Mouse (Mus musculus) kidney, embryonic 16.5 days (tissue): Measurements from ENCODE around the gene Eif2ak2. TPM values are rescaled to one million over a fixed set of nuclear protein-coding genes. Genes with fewer than 3 reads are reported as not detected.
A peak's percentile ranks its signal among the peaks of the same experiment; 100 is the strongest.

ENCODE experiments used
- ATAC-seq: fragments of 200-750 bp; cut with Nextera tagmentation; 2 replicates; pipeline ENCODE4 v1.8.0; 2017; ENCODE audit warnings: moderate TSS enrichment; ENCODE audit not compliant: low FRiP score, low TSS enrichment
- H3K27ac ChIP-seq: fragments of 300-500 bp; sonication (generic); 2 replicates; pipeline ENCODE4 v1.5.1; 2014; ENCODE audit warnings: low read length
- H3K27me3 ChIP-seq: fragments of 300-500 bp; sonication (generic); 2 replicates; pipeline ENCODE4 v1.6.1; 2014; ENCODE audit warnings: low read length, control low read depth, mixed read lengths; ENCODE audit not compliant: insufficient read depth
- H3K36me3 ChIP-seq: fragments of 300-500 bp; sonication (generic); 2 replicates; pipeline ENCODE4 v1.6.1; 2014; ENCODE audit warnings: low read length, control low read depth, mixed read lengths; ENCODE audit not compliant: insufficient read depth
- H3K4me1 ChIP-seq: fragments of 300-500 bp; sonication (generic); 2 replicates; pipeline ENCODE4 v1.6.1; 2014; ENCODE audit warnings: low read length, control low read depth, mixed read lengths; ENCODE audit not compliant: insufficient read depth
- H3K4me2 ChIP-seq: fragments of 300-500 bp; sonication (generic); replicated peaks from 2 replicates; pipeline ENCODE4 v1.6.1; 2014; ENCODE audit warnings: low read depth, low read length
- H3K4me3 ChIP-seq: fragments of 300-500 bp; sonication (generic); 2 replicates; pipeline ENCODE4 v1.5.1; 2014; ENCODE audit warnings: mild to moderate bottlenecking, low read length
- H3K9ac ChIP-seq: fragments of 300-500 bp; sonication (generic); replicated peaks from 2 replicates; pipeline ENCODE4 v1.6.1; 2014; ENCODE audit warnings: low read length
- H3K9me3 ChIP-seq: fragments of 300-500 bp; sonication (generic); 2 replicates; pipeline ENCODE4 v1.6.1; 2016; ENCODE audit warnings: low read length, control low read depth
- WGBS: fragments of 180-500 bp; shearing (Covaris S2); extraction: QIAGEN DNeasy Blood & Tissue Kit; methylation state at CpG from one replicate; pipeline ENCODE4 v1.1.7; 2014; 5-methylcytosine and 5-hydroxymethylcytosine counted together
- polyA plus RNA-seq: library from polyadenylated mRNA; unstranded; fragments of >200 nt; fragmentation: Nextera tagmentation; extraction: Ambion mirVana; gene quantifications from 2 replicates; pipeline ENCODE4 v1.2.1, GENCODE M21; 2015

The Eif2ak2 gene
- polyA plus RNA-seq, 1 experiment from 2014 or later, result 8.8 TPM

DNA sequence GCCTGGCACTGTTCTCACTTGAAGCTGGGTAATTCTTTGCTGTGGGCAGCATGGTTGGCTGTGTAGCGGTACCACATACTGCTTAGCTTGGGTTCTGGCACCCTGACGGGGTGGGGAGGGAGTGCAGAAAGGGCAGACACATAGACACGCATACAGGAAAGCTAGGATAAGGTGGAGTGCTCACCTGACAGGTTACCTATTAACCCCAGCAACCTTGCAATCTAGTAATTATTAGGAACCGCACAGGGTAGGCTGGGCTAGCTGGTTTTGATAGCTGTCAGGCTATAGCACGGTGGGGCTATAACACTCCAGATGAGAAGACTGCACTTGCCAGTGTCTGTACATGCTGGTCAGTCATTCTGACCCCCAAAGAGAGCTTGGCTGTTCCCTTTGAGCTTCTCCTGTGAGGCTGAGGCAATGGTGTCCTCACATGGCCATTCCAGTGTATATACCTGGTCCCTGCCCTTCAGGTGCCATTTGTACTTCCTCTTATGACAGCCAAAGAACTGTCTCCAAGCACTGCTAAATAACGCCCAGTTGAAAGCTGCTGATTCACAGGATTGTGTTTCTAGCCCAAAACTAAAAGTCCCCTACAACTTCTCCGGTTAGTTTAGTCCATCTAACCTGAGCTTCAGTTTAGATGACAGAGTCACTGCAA lies 40.0 kb downstream of the Eif2ak2 start:
- no peak overlapping the region for H3K27ac ChIP-seq
- no peak overlapping the region for H3K4me2 ChIP-seq
- no peaks in the 10 kb centered on the region for H3K9me3 ChIP-seq
- H3K4me3 ChIP-seq, result no peak overlapping the region
- peaks cover 54% of the 10 kb centered on the region for H3K36me3 ChIP-seq
- no peak overlapping the region for H3K9ac ChIP-seq
- 88% methylated on average over 7 of the region's 7 CpGs for WGBS
- H3K27me3 ChIP-seq, result no peaks in the 10 kb centered on the region
- H3K4me1 ChIP-seq, result no peaks in the 10 kb centered on the region
- 0 out of 2 replicates have a peak, but pooled peaks have one; percentile 46 for ATAC-seq

- H3K36me3 ChIP-seq, result peaks cover 15% of the 10 kb centered on the region
- no peak for ATAC-seq
Measured at GRCm38 (mm10) chr17:78836056-78836455, 46.3 kb downstream of the Eif2ak2 start.

GRCm38 (mm10) chr17:78834856-78835835 lies 47.2 kb downstream of the Eif2ak2 start, which contains the start of the genes Heatr5b and Gpatch11:
Gene Heatr5b, minus strand, starts transcription at chr17:78835364.
Gene Gpatch11, plus strand, starts transcription at chr17:78835567.
- peak; percentile 99 for ATAC-seq
- peak within 1 kb of the TSS; percentile 88 for H3K4me2 ChIP-seq
- under 1% methylated on average over 81 of the region's 81 CpGs for WGBS
- H3K27ac ChIP-seq, result peak within 1 kb of the TSS; percentile 89
- peaks cover 8% of the 10 kb centered on the region; the same call in 1 of the 2 replicates for H3K4me1 ChIP-seq
- H3K9ac ChIP-seq, result peak within 1 kb of the TSS; percentile 89
- peaks cover 10% of the 10 kb centered on the region for H3K36me3 ChIP-seq
- peak within 1 kb of the TSS; percentile 92 for H3K4me3 ChIP-seq
- H3K27me3 ChIP-seq, result no peaks in the 10 kb centered on the region
- no peaks in the 10 kb centered on the region for H3K9me3 ChIP-seq

More at GRCm38 (mm10) chr17:78836056-78836455, 46.3 kb downstream of the Eif2ak2 start:
- 25% methylated on average over 2 of the region's 2 CpGs for WGBS
- Histone ChIP-seq H3K9ac (peak overlapping the region; percentile 74), H3K4me3 (peak overlapping the region; percentile 92), H3K27ac (peak overlapping the region; percentile 89), H3K9me3 (no peaks in the 10 kb centered on the region), H3K4me2 (peak overlapping the region; percentile 88), H3K4me1 (peaks cover 8% of the 10 kb centered on the region; the same call in 1 of the 2 replicates), H3K27me3 (no peaks in the 10 kb centered on the region)

DNA sequence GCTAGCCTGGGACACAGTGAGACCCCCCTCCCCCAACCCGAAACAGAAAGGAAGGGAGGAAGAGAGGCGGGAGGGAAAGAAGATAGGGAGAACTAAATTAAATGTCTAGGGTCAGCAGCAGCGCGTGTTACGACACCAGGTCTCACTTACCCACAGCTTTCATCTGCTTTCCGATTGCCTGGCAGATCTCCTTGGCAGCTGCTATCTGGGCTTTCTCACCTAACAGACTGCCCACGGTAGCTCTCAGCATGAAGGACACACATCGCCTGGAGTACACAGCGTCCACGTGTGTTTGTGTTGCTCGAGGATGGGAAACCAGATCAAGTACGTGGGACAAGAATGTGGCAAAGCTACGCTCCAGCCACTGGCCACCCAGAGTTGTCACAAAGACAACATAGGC lies 58.0 kb downstream of the Eif2ak2 start:
- H3K9me3 ChIP-seq, result no peaks in the 10 kb centered on the region
- no peak overlapping the region for H3K4me3 ChIP-seq
- H3K4me2 ChIP-seq, result no peak overlapping the region
- H3K4me1 ChIP-seq, result no peaks in the 10 kb centered on the region
- H3K36me3 ChIP-seq, result peaks cover 30% of the 10 kb centered on the region; the same call in 1 of the 2 replicates
- H3K9ac ChIP-seq, result no peak overlapping the region
- 80% methylated on average over 13 of the region's 13 CpGs for WGBS
- H3K27me3 ChIP-seq, result no peaks in the 10 kb centered on the region
- no peak for ATAC-seq
- no peak overlapping the region for H3K27ac ChIP-seq

DNA sequence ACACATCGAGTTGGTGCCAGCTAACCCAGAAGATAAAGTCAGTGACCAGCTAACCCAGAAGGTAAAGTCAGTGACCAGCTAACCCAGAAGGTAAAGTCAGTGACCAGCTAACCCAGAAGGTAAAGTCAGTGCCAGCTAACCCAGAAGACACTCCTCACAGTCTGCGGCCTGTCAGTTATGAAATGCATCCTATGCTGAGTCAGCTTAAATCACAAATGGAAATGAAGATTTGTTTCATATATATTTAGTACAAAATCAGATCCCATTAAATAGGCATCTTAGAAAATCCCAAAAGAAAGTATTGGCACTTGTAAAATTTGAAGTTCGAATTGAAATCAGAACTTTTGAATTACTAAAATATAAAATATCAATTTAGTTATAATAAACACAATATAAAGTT lies 72.8 kb downstream of the Eif2ak2 start:
- H3K9me3 ChIP-seq, result no peaks in the 10 kb centered on the region
- peaks cover 11% of the 10 kb centered on the region for H3K36me3 ChIP-seq
- H3K27me3 ChIP-seq, result no peaks in the 10 kb centered on the region
- no peak overlapping the region for H3K4me2 ChIP-seq
- H3K4me1 ChIP-seq, result no peaks in the 10 kb centered on the region
- H3K4me3 ChIP-seq, result no peak overlapping the region
- no peak overlapping the region for H3K9ac ChIP-seq
- WGBS, result 91% methylated on average over 3 of the region's 3 CpGs
- H3K27ac ChIP-seq, result no peak overlapping the region
- ATAC-seq, result no peak

DNA sequence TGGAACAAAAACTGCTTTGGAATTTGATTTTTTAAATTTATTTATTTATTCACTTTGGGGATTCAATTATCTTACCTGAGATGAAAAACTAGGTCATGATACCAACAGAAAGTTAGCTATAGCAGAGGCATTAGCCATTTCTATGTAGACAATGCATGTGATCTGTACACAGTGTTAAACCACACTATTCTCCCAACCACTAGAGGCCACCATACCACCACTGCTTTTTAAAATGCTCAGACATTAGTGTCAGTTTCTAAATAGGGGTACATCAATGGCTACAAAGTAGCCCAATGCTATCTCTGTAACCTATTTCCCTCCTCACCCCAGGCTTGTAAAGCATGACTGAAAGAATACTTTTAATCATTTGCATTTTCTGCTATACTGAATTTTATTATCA lies 73.4 kb downstream of the Eif2ak2 start:
- Histone ChIP-seq H3K4me1 (no peaks in the 10 kb centered on the region), H3K27me3 (no peaks in the 10 kb centered on the region), H3K27ac (no peak overlapping the region), H3K9ac (no peak overlapping the region), H3K4me3 (no peak overlapping the region), H3K9me3 (no peaks in the 10 kb centered on the region), H3K36me3 (peaks cover 7% of the 10 kb centered on the region; the same call in 1 of the 2 replicates), H3K4me2 (no peak overlapping the region)
- ATAC-seq, result peak; percentile 46; the same call in 1 of the 2 replicates

Other genes starting within 250 kb of the Eif2ak2 start
- 5.2 and 6.1 TPM in 2 replicates for gene Strn, start 145.4 kb downstream of the Eif2ak2 start, polyA plus RNA-seq
- gene Heatr5b, start 47.2 kb downstream of the Eif2ak2 start, polyA plus RNA-seq, result 13.0 and 14.7 TPM in 2 replicates
- 40.5 and 41.1 TPM in 2 replicates for gene Gpatch11, start 47.0 kb downstream of the Eif2ak2 start, polyA plus RNA-seq
- 0.23 TPM in 1 of 2 replicates, not detected in the other for gene Sult6b1, start 24.4 kb upstream of the Eif2ak2 start, polyA plus RNA-seq
- 96.5 and 98.1 TPM in 2 replicates for gene Cebpzos, start 33.9 kb upstream of the Eif2ak2 start, polyA plus RNA-seq
- 46.8 and 56.7 TPM in 2 replicates for gene Cebpz, start 54.5 kb upstream of the Eif2ak2 start, polyA plus RNA-seq
- gene Ndufaf7, start 54.6 kb upstream of the Eif2ak2 start, polyA plus RNA-seq, result 64.4 and 66.3 TPM in 2 replicates
- 41.4 and 43.4 TPM in 2 replicates for gene Prkd3, start 138.2 kb upstream of the Eif2ak2 start, polyA plus RNA-seq
- 4.2 and 5.4 TPM in 2 replicates for gene Qpct, start 169.3 kb upstream of the Eif2ak2 start, polyA plus RNA-seq